Mouse (Mus musculus): ENCODE results near the gene Aqp8. TPM values are rescaled to one million over a fixed set of nuclear protein-coding genes. Genes with fewer than 3 reads are reported as not detected.

Gene Aqp8
- polyA plus RNA-seq (2012; rRNA removed) = 0.13 and 2.1 TPM in 2 replicates

DNA sequence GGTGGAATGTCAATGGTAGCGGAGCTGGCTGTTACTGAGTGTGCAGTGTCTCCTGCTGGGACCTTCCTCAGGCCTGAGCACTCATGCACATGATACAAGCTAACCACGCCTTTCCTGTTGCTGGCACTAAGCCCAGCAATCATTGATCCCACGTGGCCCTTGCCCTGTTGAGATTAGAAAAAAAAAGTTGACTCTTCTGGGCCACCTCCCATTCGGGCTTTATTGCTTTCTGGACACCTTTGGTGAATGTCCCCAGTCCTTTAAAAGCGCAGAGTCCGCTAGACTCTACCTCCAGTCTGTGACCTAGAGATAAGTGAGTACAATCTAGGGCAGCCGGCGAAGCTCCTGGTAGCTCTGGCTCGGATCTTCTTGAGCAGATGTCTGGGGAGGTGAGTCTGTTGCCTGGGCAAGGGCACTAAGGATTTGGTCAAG lies at the start of gene Aqp8:
TSS of gene Aqp8 (plus strand) at position 222 of the 432 bp plus-strand sequence.
- DNase-seq = peak; percentile 21
- 52% methylated on average over 9 of the region's 9 CpGs for WGBS
- Histone ChIP-seq H3K4me3 (replicated peaks; ENCODE audit: extremely low read depth, low read depth, low read length) (no peak within 1 kb of the TSS), H3K4me1 (ENCODE audit: control insufficient read depth, insufficient read depth, low read length) (no peaks in the 10 kb centered on the region)
- TF ChIP-seq CTCF (IDR thresholded peaks at IDR 0.05; ENCODE audit: insufficient read depth, low read length) (no peak), POLR2A (IDR thresholded peaks at IDR 0.05; ENCODE audit: borderline replicate concordance, extremely low read depth, low read depth, low read length) (no peak)

DNA sequence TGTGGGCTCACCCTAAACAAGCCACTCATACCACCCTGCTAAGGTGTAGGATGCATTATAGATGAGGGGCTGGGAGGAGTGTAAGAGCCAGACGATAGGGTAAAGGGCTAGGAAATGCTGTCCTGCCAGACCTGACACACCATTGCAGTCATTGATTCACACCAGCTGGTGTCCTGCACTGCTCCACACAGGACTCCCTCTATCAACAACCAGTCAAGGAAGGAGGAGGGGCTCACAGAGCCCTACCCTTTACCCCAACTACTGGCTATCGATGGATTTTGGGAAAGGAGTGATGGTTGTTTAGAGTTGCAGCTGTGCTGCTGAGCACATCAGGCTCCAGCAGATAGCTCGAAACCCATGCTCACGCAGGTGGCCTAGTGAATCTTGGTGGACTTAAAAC lies 45.3 kb upstream of the Aqp8 start:
- H3K4me3 ChIP-seq (replicated peaks; ENCODE audit: extremely low read depth, low read depth, low read length) = no peak overlapping the region
- WGBS = 67% methylated on average over 4 of the region's 4 CpGs
- no peak for TF ChIP-seq POLR2A (IDR thresholded peaks at IDR 0.05; ENCODE audit: borderline replicate concordance, extremely low read depth, low read depth, low read length)
- no peak for TF ChIP-seq CTCF (IDR thresholded peaks at IDR 0.05; ENCODE audit: insufficient read depth, low read length)
- no peaks in the 10 kb centered on the region for H3K4me1 ChIP-seq (ENCODE audit: control insufficient read depth, insufficient read depth, low read length)
- DNase-seq = no peak

DNA sequence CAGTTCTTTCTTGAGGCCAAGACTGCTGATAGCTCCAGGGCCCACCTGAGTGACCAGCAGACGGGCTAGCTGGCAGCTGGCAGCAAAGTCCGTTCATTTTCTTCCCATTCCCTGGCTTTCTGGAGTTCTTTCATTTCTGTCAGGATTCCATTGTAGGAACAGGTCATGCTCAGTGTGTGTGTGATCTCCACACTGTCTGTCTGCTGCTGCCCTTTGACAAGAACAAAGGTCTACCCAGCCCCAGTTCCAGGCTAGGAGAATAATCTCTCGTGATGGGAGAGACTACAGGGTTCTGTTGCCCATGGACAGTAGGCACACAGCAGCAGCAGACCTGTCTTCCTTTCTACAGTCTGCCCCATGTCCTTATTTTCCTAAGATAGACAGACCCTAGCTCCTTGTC lies 44.4 kb upstream of the Aqp8 start:
- Histone ChIP-seq H3K4me1 (ENCODE audit: control insufficient read depth, insufficient read depth, low read length) (no peaks in the 10 kb centered on the region), H3K4me3 (replicated peaks; ENCODE audit: extremely low read depth, low read depth, low read length) (no peak overlapping the region)
- DNase-seq = no peak
- TF ChIP-seq CTCF (IDR thresholded peaks at IDR 0.05; ENCODE audit: insufficient read depth, low read length) (no peak), POLR2A (IDR thresholded peaks at IDR 0.05; ENCODE audit: borderline replicate concordance, extremely low read depth, low read depth, low read length) (no peak)
- 97% methylated on average over 3 of the region's 3 CpGs for WGBS

- WGBS = 92% methylated on average over 4 of the region's 4 CpGs
- H3K4me1 ChIP-seq (ENCODE audit: control insufficient read depth, insufficient read depth, low read length) = no peaks in the 10 kb centered on the region
- no peak overlapping the region for H3K4me3 ChIP-seq (replicated peaks; ENCODE audit: extremely low read depth, low read depth, low read length)
- no peak for TF ChIP-seq POLR2A (IDR thresholded peaks at IDR 0.05; ENCODE audit: borderline replicate concordance, extremely low read depth, low read depth, low read length)
- TF ChIP-seq CTCF (IDR thresholded peaks at IDR 0.05; ENCODE audit: insufficient read depth, low read length) = no peak
- DNase-seq = no peak
These were observed 42.1 kb upstream of the Aqp8 start for GRCm38 (mm10) chr7:123419984-123420383.

- 70% methylated on average over 3 of the region's 3 CpGs for WGBS
- no peak for DNase-seq
- Histone ChIP-seq H3K4me3 (replicated peaks; ENCODE audit: extremely low read depth, low read depth, low read length) (no peak overlapping the region), H3K4me1 (ENCODE audit: control insufficient read depth, insufficient read depth, low read length) (no peaks in the 10 kb centered on the region)
- TF ChIP-seq POLR2A (IDR thresholded peaks at IDR 0.05; ENCODE audit: borderline replicate concordance, extremely low read depth, low read depth, low read length) (no peak), CTCF (IDR thresholded peaks at IDR 0.05; ENCODE audit: insufficient read depth, low read length) (no peak)
These were observed 40.1 kb upstream of the Aqp8 start for GRCm38 (mm10) chr7:123421958-123422357.

- H3K4me3 ChIP-seq (replicated peaks; ENCODE audit: extremely low read depth, low read depth, low read length) = no peak overlapping the region
- 92% methylated on average over 6 of the region's 6 CpGs for WGBS
- no peak for DNase-seq
- H3K4me1 ChIP-seq (ENCODE audit: control insufficient read depth, insufficient read depth, low read length) = no peaks in the 10 kb centered on the region
- TF ChIP-seq POLR2A (IDR thresholded peaks at IDR 0.05; ENCODE audit: borderline replicate concordance, extremely low read depth, low read depth, low read length) (no peak), CTCF (IDR thresholded peaks at IDR 0.05; ENCODE audit: insufficient read depth, low read length) (no peak)
These were observed 37.8 kb upstream of the Aqp8 start for GRCm38 (mm10) chr7:123424281-123424680.

DNA sequence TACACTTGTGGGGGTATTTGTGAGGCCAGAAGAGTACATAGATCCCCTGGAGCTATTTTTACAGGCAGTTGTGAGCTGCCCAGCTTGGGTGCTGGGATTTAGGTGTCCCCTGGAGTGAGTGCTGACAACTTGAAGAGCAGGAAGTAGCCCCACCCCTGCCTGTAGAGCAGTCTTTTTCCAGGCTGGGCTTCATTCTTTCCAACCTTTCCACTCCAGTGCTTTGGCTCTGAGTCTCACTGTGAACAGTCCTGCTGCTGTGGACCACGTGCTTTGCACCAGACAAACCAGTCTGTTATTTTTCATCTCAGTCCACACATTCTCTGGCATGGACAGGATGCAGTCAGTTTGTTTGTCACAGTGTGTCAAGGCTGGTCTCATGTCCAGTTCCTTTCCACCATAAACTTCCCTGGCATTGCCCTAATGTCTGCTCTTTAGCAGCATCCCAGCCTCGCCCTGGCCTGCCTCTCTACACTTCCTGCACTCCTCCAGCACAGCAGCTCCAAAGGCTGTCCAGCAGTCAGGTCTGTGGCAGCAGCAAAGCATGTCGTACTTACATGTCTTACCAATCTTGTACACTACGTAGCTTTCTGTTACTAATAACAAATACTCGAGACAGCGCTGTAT lies 36.8 kb upstream of the Aqp8 start:
- DNase-seq = no peak

DNA sequence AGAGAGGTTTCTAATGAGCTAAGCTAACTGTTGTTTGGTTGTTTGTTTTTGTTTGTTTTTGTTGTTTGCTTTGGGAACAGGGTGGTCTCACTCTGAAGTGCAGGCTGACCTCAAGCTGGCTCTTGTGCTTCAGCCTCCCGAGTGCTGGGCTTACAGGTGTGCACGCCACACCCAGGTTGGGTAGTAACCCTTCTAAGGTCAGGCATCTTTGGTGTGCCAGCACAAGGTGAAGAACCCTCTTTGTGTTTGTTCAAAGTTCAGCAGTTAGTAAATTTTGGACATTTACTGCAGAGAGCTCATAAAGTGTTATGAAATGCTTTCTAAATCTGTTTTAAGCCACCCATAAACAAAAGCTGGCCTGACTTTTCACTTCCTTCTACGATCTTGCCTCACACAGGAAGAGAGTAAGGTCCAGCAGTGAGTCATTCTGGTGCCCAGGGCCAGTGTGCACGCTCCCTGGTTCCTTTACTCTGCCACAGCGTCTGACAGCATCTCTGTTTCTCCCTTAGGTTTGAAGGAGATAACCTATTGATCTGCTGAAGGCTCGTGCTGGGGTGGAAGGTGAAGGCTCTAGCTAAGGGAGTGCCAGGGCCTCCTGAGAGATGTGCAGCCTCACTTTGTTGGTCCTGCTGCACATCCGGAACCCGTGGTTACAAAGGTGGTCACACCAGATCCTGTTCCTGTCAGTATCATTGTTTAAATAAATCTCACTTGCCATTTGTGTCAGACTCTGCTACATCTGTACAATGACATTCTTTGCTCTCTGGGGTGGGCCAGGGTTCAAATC lies 32.3 kb upstream of the Aqp8 start:
- no peak for DNase-seq
- Histone ChIP-seq H3K4me3 (replicated peaks; ENCODE audit: extremely low read depth, low read depth, low read length) (no peak overlapping the region), H3K4me1 (ENCODE audit: control insufficient read depth, insufficient read depth, low read length) (no peaks in the 10 kb centered on the region)
- WGBS = 51% methylated on average over 8 of the region's 8 CpGs
- TF ChIP-seq CTCF (IDR thresholded peaks at IDR 0.05; ENCODE audit: insufficient read depth, low read length) (no peak), POLR2A (IDR thresholded peaks at IDR 0.05; ENCODE audit: borderline replicate concordance, extremely low read depth, low read depth, low read length) (no peak)

More for the DNA sequence above, 36.8 kb upstream of the Aqp8 start:
- TF ChIP-seq POLR2A (IDR thresholded peaks at IDR 0.05; ENCODE audit: borderline replicate concordance, extremely low read depth, low read depth, low read length) (no peak), CTCF (IDR thresholded peaks at IDR 0.05; ENCODE audit: insufficient read depth, low read length) (no peak)
- H3K4me1 ChIP-seq (ENCODE audit: control insufficient read depth, insufficient read depth, low read length) = no peaks in the 10 kb centered on the region
- no peak overlapping the region for H3K4me3 ChIP-seq (replicated peaks; ENCODE audit: extremely low read depth, low read depth, low read length)
- WGBS = 75% methylated on average over 6 of the region's 6 CpGs

- 77% methylated on average over 4 of the region's 4 CpGs for WGBS
- no peak for DNase-seq
These were observed 31.7 kb upstream of the Aqp8 start for GRCm38 (mm10) chr7:123430411-123430705.

GRCm38 (mm10) chr7:123431206-123431605 lies 30.9 kb upstream of the Aqp8 start:
- TF ChIP-seq POLR2A (IDR thresholded peaks at IDR 0.05; ENCODE audit: borderline replicate concordance, extremely low read depth, low read depth, low read length) (no peak), CTCF (IDR thresholded peaks at IDR 0.05; ENCODE audit: insufficient read depth, low read length) (no peak)
- DNase-seq = no peak
- WGBS = 75% methylated on average over 4 of the region's 4 CpGs
- Histone ChIP-seq H3K4me1 (ENCODE audit: control insufficient read depth, insufficient read depth, low read length) (no peaks in the 10 kb centered on the region), H3K4me3 (replicated peaks; ENCODE audit: extremely low read depth, low read depth, low read length) (no peak overlapping the region)

More at GRCm38 (mm10) chr7:123430411-123430705, 31.7 kb upstream of the Aqp8 start:
- H3K4me3 ChIP-seq (replicated peaks; ENCODE audit: extremely low read depth, low read depth, low read length) = no peak overlapping the region
- TF ChIP-seq POLR2A (IDR thresholded peaks at IDR 0.05; ENCODE audit: borderline replicate concordance, extremely low read depth, low read depth, low read length) (no peak), CTCF (IDR thresholded peaks at IDR 0.05; ENCODE audit: insufficient read depth, low read length) (no peak)
- no peaks in the 10 kb centered on the region for H3K4me1 ChIP-seq (ENCODE audit: control insufficient read depth, insufficient read depth, low read length)
